Mouse (Mus musculus) urinary bladder, postnatal 14 days (tissue): ENCODE data around the gene Rcan1.
"Not testable (repeated sequence)": the region's sequence is repeated elsewhere in the genome, so short reads cannot be mapped to it uniquely, and the experiment has no call there.

Experiments
- DNase-seq: peaks from one replicate; pipeline ENCODE4 v3.0.0; 2021; ENCODE audit warnings: low spot score

Rcan1 gene

GRCm38 (mm10) chr16:92470706-92471105, at the start of gene Rcan1:
TSS of gene Rcan1 (minus strand) at chr16:92470867.
- no peak for DNase-seq

DNA sequence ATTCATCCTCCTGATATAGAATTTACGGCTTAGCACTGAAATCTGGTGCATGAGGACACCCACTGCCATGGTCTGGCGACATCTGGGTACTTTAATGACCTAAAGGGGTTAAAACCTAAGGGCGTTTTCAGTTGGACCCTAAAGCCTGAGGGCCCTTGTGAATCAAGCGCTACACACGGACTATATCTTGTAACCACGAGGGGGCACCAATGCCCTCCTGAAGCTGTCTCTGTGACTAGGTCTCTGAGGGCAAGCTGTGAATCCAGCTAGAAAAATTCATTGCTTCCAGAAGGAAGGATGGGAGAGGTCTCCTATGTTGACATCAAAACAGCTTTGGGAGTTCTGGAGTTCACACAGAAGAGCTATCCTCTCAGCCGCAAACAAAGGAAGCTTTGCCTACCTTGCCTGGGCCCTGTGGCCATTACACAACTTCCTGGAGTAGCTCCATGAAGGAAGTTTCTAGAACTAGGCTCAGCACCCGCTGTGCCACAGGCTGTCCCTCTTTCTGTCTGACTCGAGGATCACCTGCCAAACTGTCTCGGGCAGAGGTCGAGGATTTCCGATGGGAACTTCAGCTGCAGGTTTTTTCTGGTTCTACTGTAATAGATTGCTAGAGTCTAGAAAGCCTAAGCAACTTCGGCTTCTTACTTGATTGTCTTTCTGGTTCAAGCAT, 49.3 kb upstream of the Rcan1 start:
- DNase-seq, result peak; percentile 53

GRCm38 (mm10) chr16:92518718-92519117, 48.1 kb upstream of the Rcan1 start:
- no peak for DNase-seq

GRCm38 (mm10) chr16:92516139-92516538, 45.5 kb upstream of the Rcan1 start:
- peak; percentile 32 for DNase-seq

- not testable (repeated sequence) for DNase-seq
Observed at GRCm38 (mm10) chr16:92514896-92515295, 44.2 kb upstream of the Rcan1 start.

DNA sequence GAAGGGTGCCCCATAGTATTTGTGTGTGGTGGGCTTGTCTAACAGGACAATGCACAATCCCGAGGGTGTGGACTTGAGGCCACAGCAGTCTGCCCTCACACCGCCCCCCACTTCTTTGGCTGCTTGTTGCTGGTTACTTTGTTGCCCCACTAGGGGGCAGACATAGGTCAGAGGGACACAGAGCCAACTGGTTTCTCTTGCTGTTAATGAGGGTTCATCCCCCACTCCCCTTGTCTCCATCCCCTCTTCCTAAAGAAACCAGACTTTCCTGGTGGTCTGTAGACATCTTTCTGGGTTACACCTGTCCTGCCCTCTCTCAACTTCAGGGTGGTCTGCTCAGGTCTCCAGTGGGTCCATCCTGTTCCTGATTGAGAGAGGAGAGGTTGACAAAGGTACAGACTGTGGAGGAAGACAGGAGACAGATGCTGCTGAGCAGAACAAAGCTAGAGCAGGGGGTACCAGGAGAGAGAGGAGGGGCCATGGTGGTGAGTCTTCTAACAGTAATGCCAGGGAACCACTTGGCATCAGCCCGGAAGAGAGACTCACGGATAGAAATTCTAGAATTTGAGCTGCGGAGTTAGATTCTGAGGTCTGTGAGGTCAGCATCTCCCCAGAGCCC, 41.2 kb upstream of the Rcan1 start:
- DNase-seq, result no peak

GRCm38 (mm10) chr16:92510835-92511772, 40.4 kb upstream of the Rcan1 start:
- no peak for DNase-seq

DNA sequence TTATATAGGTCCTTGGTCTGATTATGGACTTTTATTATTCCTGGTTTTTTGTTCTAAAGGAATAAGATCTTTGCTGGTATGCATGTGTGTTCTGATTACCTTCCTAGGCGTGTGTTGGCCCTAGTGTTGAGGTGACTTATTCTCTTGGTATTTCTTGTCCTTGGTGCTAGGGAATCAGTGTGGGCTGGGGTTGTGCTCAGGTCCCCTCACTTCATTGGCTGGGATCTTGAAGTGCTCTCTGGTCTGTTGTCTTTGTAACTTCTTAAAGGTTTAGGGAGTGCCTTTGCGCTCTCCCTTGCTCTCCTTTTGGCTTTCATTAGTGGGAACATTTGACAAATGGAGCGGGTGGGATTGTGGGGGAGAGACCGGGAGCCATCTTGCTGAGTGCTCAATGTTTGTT, 36.9 kb upstream of the Rcan1 start:
- DNase-seq, result no peak

DNA sequence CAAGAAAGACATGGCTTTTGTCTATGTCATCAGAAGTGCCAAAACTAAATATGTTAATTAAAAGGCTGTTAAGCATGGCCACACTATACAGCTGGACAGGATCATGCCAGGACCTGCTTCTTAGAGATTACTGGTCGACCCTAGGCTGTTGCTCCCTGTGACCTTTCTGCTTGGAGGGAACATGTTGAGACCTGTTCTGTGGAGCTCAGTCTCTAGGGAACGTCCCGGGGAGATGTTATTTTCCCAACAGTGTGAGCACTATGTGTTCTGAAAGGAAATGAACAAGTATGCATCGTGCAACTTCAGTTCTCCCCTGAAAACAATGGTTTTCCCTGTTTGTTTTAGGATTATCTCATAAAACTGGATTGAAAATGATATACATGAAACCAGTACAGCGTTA, 32.4 kb upstream of the Rcan1 start:
- DNase-seq, result no peak

GRCm38 (mm10) chr16:92500534-92500933, 29.9 kb upstream of the Rcan1 start:
- no peak for DNase-seq

DNA sequence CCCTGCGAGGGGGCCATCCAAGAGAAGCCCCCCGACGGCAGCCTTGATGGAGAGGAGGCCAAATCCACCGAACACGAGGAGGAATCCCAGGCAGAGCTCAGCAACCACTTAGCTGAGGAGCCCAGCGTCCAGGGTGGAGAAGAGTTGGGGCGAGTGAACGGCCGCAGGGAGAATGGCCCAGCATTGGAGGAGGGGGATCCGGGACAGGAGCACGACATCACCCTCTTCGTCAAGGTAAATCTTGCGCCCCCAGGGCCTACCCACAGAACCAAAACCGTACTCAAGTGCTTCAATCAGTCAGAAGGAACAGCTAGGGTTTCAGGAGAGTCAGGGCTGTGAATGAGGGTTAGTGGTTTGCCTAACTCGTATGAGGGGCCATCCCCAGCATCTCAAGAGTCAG, 28.7 kb upstream of the Rcan1 start:
- no peak for DNase-seq

- DNase-seq, result no peak
Observed at GRCm38 (mm10) chr16:92498589-92498981, 27.9 kb upstream of the Rcan1 start.

- no peak for DNase-seq
Observed at GRCm38 (mm10) chr16:92497851-92498588, 27.4 kb upstream of the Rcan1 start.

- no peak for DNase-seq
Observed at GRCm38 (mm10) chr16:92489356-92489755, 18.7 kb upstream of the Rcan1 start.

GRCm38 (mm10) chr16:92488456-92488855, 17.8 kb upstream of the Rcan1 start:
- no peak for DNase-seq

- DNase-seq, result peak; percentile 55
Observed at GRCm38 (mm10) chr16:92487489-92487888, 16.8 kb upstream of the Rcan1 start.

- DNase-seq, result no peak
Observed at GRCm38 (mm10) chr16:92487086-92487485, 16.4 kb upstream of the Rcan1 start.

- no peak for DNase-seq
Observed at GRCm38 (mm10) chr16:92485436-92485835, 14.8 kb upstream of the Rcan1 start, which contains the start of gene Clic6. TSS of gene Clic6 (plus strand) at chr16:92485736.

DNA sequence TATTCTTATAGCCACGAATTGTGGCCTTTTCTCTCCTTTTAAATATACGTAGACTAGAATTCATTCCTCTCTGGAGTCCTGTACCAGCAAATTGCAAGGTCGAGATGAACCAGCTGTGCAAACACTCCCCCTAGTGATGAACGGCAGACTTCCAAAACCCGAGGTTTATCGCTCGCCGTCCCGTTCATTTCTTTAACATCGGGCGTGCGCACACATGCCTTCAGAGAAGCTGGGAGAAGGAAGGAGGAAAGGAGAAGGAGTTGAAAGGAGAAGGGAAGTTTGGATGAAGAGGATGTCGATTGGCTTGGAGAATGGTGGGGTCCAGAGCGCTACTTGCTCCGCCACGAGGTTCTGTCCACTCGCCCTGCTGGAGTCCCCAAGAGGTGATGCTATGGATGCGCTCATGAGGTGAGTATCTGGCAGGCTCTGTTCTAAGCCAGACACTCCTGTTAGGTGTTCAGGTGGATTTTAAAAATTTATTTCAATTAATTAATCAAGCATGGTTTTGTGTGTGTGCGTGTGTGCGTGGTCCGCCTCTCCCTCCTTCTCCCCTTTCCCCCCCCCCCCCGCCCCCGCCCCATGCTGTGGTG, 8.0 kb upstream of the Rcan1 start:
- peak; percentile 75 for DNase-seq

DNA sequence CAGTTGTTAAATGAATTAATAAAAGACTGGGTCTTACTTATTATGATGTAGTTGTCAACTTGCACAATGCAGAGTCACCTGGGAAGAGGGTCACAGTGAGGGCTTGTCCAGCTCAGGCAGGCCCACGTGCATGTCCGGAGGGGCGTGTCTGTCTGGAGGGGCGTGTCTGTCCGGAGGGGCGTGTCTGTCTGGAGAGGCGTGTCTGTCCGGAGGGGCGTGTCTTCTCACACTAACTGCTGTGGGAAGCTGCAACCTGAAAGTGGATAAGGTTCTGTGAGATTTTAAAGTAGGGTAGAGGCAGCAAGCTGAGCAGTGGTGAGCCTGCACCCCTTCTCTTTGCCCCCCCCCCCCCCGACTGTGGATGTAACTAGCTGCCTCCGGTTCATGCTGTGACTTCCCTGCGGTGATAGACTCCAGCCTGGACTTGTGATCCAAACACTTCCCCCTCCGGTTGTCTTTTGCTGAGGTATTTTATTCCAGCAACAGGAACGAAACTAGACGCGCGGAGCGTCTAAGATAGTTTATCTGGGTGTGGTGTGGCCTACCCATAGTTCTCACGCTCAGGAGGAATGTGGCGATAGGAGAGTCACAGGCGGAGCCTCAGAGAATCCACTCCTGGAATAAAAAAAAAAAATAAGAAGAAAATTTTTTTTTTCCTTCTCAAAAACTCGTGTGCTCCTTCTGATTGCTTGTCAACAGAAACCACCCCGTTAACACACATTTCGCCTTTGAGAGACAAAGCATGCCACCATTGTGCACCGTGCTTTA, 4.6 kb upstream of the Rcan1 start:
- DNase-seq, result peak; percentile 62

GRCm38 (mm10) chr16:92472898-92473297, 2.2 kb upstream of the Rcan1 start:
- no peak for DNase-seq
